Mouse (Mus musculus): ENCODE measurements around the gene BC051019. TPM values are rescaled to one million over a fixed set of nuclear protein-coding genes. Genes with fewer than 3 reads are reported as not detected.

BC051019 gene
- polyA plus RNA-seq, 1 experiment from 2014 or later: not detected

GRCm38 (mm10) chr7:109674944-109675628 is 48.6 kb downstream of the BC051019 start:
- ATAC-seq: no peak
- Histone ChIP-seq H3K27me3 (replicated peaks; ENCODE audit: control insufficient read depth, insufficient read depth, low read length) (no peaks in the 10 kb centered on the region), H3K4me3 (ENCODE audit: low read length) (no peak overlapping the region), H3K4me2 (ENCODE audit: low read depth, low read length) (no peak overlapping the region), H3K9ac (ENCODE audit: low read depth, low read length) (no peak overlapping the region), H3K9me3 (ENCODE audit: control insufficient read depth, low read length) (no peaks in the 10 kb centered on the region), H3K4me1 (ENCODE audit: control insufficient read depth, insufficient read depth, low read length) (peaks cover 3% of the 10 kb centered on the region), H3K36me3 (ENCODE audit: control insufficient read depth, insufficient read depth, low read length) (no peaks in the 10 kb centered on the region), H3K27ac (ENCODE audit: low read length) (peak overlapping the region; percentile 49)
- WGBS: 44% methylated on average over 4 of the region's 4 CpGs

- peak overlapping the region; percentile 86 for H3K4me2 ChIP-seq (ENCODE audit: low read depth, low read length)
- peak; percentile 97 for ATAC-seq
- no peaks in the 10 kb centered on the region for H3K36me3 ChIP-seq (ENCODE audit: control insufficient read depth, insufficient read depth, low read length)
- WGBS: under 1% methylated on average over 36 of the region's 44 CpGs
- peak overlapping the region; percentile 82 for H3K4me3 ChIP-seq (ENCODE audit: low read length)
- peak overlapping the region; percentile 98 for H3K27ac ChIP-seq (ENCODE audit: low read length)
- H3K27me3 ChIP-seq (replicated peaks; ENCODE audit: control insufficient read depth, insufficient read depth, low read length): no peaks in the 10 kb centered on the region
- peak overlapping the region; percentile 92 for H3K9ac ChIP-seq (ENCODE audit: low read depth, low read length)
- H3K9me3 ChIP-seq (ENCODE audit: control insufficient read depth, low read length): no peaks in the 10 kb centered on the region
- peaks cover 3% of the 10 kb centered on the region for H3K4me1 ChIP-seq (ENCODE audit: control insufficient read depth, insufficient read depth, low read length)
Observed at GRCm38 (mm10) chr7:109671581-109672471, 51.8 kb downstream of the BC051019 start.

GRCm38 (mm10) chr7:109669426-109670170 is 54.1 kb downstream of the BC051019 start:
- Histone ChIP-seq H3K27me3 (replicated peaks; ENCODE audit: control insufficient read depth, insufficient read depth, low read length) (no peaks in the 10 kb centered on the region), H3K9ac (ENCODE audit: low read depth, low read length) (no peak overlapping the region), H3K4me3 (ENCODE audit: low read length) (peak overlapping the region; percentile 21), H3K27ac (ENCODE audit: low read length) (no peak overlapping the region), H3K4me2 (ENCODE audit: low read depth, low read length) (peak overlapping the region; percentile 17; the same call in 1 of the 2 replicates), H3K4me1 (ENCODE audit: control insufficient read depth, insufficient read depth, low read length) (peaks cover 3% of the 10 kb centered on the region), H3K9me3 (ENCODE audit: control insufficient read depth, low read length) (no peaks in the 10 kb centered on the region), H3K36me3 (ENCODE audit: control insufficient read depth, insufficient read depth, low read length) (no peaks in the 10 kb centered on the region)
- ATAC-seq: no peak
- 74% methylated on average over 5 of the region's 5 CpGs for WGBS

GRCm38 (mm10) chr7:109666664-109667063 is 57.0 kb downstream of the BC051019 start:
- Histone ChIP-seq H3K27ac (ENCODE audit: low read length) (no peak overlapping the region), H3K4me1 (ENCODE audit: control insufficient read depth, insufficient read depth, low read length) (peaks cover 3% of the 10 kb centered on the region; the same call in 1 of the 2 replicates), H3K4me2 (ENCODE audit: low read depth, low read length) (no peak overlapping the region), H3K9ac (ENCODE audit: low read depth, low read length) (no peak overlapping the region), H3K36me3 (ENCODE audit: control insufficient read depth, insufficient read depth, low read length) (no peaks in the 10 kb centered on the region), H3K4me3 (ENCODE audit: low read length) (no peak overlapping the region), H3K27me3 (replicated peaks; ENCODE audit: control insufficient read depth, insufficient read depth, low read length) (no peaks in the 10 kb centered on the region), H3K9me3 (ENCODE audit: control insufficient read depth, low read length) (no peaks in the 10 kb centered on the region)
- 78% methylated on average over 5 of the region's 5 CpGs for WGBS
- ATAC-seq: no peak

GRCm38 (mm10) chr7:109662626-109663025 is 61.0 kb downstream of the BC051019 start:
- H3K9me3 ChIP-seq (ENCODE audit: control insufficient read depth, low read length): no peaks in the 10 kb centered on the region
- H3K36me3 ChIP-seq (ENCODE audit: control insufficient read depth, insufficient read depth, low read length): no peaks in the 10 kb centered on the region
- H3K27me3 ChIP-seq (replicated peaks; ENCODE audit: control insufficient read depth, insufficient read depth, low read length): no peaks in the 10 kb centered on the region
- 77% methylated on average over 4 of the region's 4 CpGs for WGBS
- peaks cover 8% of the 10 kb centered on the region; the same call in 1 of the 2 replicates for H3K4me1 ChIP-seq (ENCODE audit: control insufficient read depth, insufficient read depth, low read length)
- H3K4me3 ChIP-seq (ENCODE audit: low read length): no peak overlapping the region
- no peak overlapping the region for H3K9ac ChIP-seq (ENCODE audit: low read depth, low read length)
- H3K4me2 ChIP-seq (ENCODE audit: low read depth, low read length): no peak overlapping the region
- H3K27ac ChIP-seq (ENCODE audit: low read length): no peak overlapping the region
- no peak for ATAC-seq

Other genes starting within 250 kb of the BC051019 start
- gene Trim66, start 215.7 kb downstream of the BC051019 start, polyA plus RNA-seq (2015; fragmentation: Nextera tagmentation; extraction: Ambion mirVana): 0.01 TPM in 1 of 2 replicates, not detected in the other
- 115 and 131 TPM in 2 replicates for gene Rpl27a, start 204.7 kb downstream of the BC051019 start, polyA plus RNA-seq (2015; fragmentation: Nextera tagmentation; extraction: Ambion mirVana)
- gene St5, start 20.2 kb downstream of the BC051019 start, polyA plus RNA-seq (2015; fragmentation: Nextera tagmentation; extraction: Ambion mirVana): 66.9 and 71.9 TPM in 2 replicates
- gene Akip1, start 20.2 kb downstream of the BC051019 start, polyA plus RNA-seq (2015; fragmentation: Nextera tagmentation; extraction: Ambion mirVana): 37.6 and 40.9 TPM in 2 replicates
- 0.33 and 0.61 TPM in 2 replicates for gene Ascl3, start 7.9 kb upstream of the BC051019 start, polyA plus RNA-seq (2015; fragmentation: Nextera tagmentation; extraction: Ambion mirVana)
- 80.7 and 86.1 TPM in 2 replicates for gene Tmem9b, start 29.0 kb upstream of the BC051019 start, polyA plus RNA-seq (2015; fragmentation: Nextera tagmentation; extraction: Ambion mirVana)
- 0.39 and 0.80 TPM in 2 replicates for gene Nrip3, start 58.2 kb upstream of the BC051019 start, polyA plus RNA-seq (2015; fragmentation: Nextera tagmentation; extraction: Ambion mirVana)
- 2.5 and 2.9 TPM in 2 replicates for gene Scube2, start 141.8 kb upstream of the BC051019 start, polyA plus RNA-seq (2015; fragmentation: Nextera tagmentation; extraction: Ambion mirVana)
- gene Dennd5a, start 236.6 kb upstream of the BC051019 start, polyA plus RNA-seq (2015; fragmentation: Nextera tagmentation; extraction: Ambion mirVana): 16.3 and 18.0 TPM in 2 replicates

Data from intestine, embryonic 16.5 days (tissue).